Mouse (Mus musculus): ENCODE measurements around the gene Mfsd2a.

Mfsd2a gene

GRCm38 (mm10) chr4:122976885-122977284 is 15.9 kb upstream of the Mfsd2a start:
- DNase-seq = no peak

DNA sequence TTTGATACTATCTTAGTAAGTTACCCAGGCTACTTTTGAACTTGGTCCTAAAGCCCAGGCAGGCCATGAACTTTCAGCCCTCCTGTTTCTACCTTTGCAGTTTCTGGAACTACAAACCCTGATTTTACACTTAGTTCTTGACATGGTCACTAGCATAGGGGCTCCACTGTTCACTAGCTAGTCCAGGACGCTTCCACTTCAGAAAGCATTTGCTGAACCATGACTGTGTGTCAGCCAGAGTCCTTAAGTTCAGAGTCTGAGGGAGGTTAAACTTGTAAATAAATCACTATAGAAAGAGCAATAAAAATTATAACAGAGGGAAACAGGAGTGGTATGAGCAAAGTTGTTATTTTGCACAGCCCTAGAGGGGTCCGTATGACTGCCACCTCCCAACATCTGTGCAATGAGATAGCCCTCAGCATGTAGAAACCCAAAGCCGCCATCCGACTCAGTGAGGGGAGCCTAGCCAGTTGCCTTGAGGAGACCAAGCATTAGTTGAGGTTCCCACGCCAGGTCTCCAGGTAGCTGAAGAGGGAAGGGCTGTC is 14.1 kb upstream of the Mfsd2a start:
- no peak for DNase-seq

DNA sequence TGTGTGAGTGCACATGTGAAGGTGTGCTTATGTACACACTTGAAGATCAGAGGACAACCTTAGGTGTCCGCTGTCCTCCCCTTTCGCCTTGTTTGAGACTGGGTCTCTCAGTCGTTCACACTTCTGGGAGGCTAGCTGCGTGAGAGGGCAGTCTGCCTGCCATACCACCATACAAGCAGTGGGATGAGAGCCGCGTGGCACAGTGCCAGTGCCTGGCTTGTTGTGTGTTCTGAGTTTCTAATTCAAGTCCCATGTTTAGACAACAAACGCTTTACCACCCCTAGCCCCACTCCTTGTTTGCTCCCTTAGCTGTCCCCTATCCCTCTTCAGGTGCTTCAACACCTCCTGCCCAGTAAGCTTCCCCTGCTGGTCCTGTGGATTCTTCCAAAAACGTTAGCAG is 11.1 kb upstream of the Mfsd2a start:
- DNase-seq = no peak

GRCm38 (mm10) chr4:122971646-122972045 is 10.7 kb upstream of the Mfsd2a start:
- DNase-seq = no peak

- no peak for DNase-seq
These were observed 10.2 kb upstream of the Mfsd2a start for GRCm38 (mm10) chr4:122971191-122971590.

DNA sequence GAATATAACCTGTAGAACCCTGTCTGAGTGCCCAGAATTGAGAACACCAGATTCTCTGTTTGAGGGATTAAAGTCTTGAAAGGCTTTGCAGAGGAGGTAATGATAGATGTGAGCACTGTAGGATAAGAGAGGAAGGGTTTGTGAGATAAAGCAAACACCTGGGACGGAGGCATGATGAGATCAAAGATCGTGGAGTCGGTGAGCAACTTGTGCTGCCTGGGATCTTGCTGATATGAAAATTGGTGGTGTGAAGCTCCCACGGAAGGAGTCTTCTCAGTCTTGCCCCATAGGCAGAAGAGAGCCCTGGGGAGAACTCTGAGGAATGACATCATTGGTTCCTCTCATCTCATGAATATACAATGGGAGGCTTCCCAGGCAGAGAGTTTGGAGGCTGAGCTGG is 7.1 kb upstream of the Mfsd2a start:
- DNase-seq = no peak

GRCm38 (mm10) chr4:122962751-122963150 is 1.8 kb upstream of the Mfsd2a start:
- no peak for DNase-seq

GRCm38 (mm10) chr4:122961589-122961988 is 601 bp upstream of the Mfsd2a start:
- DNase-seq = no peak

DNA sequence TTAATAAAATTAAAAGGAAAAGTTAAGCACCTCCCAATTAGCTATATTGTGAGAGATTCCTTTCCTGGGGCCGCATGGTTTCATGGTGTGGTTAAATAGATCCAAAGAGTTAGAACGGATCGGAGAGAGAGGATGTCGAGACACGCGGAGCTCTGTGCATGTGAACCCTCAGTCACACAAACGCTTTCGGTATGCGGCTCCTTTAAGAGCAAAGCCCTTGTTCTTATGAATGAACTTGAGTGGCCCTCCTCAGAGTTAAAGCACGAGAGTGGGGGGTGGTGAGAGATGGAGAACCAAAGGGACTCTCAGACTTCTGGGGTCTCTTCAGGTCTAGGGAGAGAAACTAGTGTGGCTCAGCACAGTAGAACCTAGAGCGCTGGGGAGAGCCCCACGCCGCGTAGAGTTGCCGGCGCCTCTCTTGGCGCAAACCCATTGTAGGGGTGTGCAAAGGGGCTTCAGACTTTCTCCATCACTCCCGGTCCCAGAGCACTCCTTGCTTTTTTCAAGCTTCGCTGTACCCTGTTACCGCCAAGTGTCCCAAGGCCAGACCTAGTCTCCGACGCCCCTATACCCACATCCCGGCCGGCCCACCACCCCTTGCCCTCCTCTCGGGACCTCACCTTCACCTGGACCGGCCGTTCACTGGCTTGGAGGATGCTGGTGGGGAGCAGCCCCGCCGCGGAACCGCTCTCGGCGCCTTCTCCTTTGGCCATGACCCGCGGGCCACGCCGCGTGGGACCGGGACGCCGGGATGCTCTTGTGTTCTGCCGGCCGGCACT is 478 bp downstream of the Mfsd2a start:
- no peak for DNase-seq

DNA sequence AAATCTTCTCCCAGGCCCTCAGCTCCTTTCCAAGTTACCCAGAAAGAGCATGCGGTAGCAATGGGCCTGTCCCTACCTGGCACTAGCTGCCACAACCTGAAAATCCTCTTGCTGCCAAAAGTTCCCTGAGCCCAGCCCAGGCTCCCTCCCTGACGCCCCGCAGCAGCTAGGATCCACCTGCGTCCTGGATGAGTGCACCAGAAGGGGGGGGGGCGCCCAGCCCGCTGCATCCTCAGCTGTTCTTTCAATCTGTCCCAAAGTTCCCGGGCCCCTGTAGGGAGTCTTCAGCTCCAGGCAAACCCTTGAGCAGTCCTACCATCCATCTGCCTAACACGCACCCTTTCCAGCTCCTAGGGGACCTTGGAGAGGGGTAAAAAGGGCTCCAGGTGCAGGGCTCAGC is 1.2 kb downstream of the Mfsd2a start:
- DNase-seq = no peak

- peak; percentile 31 for DNase-seq
These were observed 2.4 kb downstream of the Mfsd2a start for GRCm38 (mm10) chr4:122958491-122959031.

DNA sequence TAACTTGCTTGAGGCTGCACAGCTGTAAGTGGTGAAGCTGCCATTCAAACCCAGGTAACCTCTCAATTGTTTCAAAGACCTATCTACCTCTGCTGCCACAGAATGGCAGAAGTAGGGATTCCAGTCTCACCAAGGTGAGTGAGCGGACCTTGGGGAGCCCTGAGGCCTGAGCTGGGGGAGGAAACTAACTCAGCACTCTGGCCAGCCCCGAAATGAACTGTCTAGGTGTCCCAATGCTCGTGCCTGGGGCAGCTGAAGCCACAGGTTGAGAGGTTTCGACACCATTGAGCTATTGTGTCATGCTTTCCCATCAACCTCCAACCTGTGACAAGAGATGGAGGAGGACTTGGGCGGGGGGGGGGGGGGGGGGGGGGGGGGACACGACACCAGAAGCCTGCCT is 4.7 kb downstream of the Mfsd2a start:
- DNase-seq = no peak

DNA sequence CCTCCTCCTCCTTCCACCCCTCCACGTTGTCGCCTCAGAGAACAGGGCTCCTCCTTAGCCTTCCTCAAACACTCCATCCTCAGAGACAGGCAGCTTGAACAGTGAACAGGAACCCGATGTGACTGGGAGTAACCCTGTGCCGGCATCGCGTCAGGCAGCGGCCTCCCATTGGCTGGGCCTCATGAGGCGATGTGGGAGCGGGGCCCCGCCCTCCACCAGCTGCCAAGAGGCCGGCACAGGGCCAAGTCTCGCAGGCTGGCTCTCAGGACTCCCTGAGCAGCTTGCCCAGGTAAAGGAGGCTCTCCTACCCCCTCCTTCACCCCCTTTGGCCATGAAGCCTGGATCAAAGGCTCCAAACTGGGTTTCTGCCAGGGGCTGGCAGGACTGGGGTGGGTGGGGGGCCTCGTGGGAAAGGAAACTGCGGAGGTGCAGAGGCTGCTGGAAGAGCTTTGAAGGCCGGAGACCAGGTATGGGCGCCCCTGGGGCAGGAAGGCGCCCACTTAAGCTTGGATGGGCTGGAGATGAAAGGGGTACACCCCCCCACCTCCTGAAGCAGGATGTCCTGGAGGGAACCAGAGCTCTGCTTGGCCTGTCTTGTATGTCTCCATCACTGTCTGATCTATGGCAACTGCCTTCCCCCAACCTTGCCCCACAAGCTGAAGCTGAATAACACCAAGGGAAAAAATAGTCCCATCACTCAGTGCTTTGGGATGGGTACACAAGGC is 5.4 kb downstream of the Mfsd2a start:
- peak; percentile 87 for DNase-seq

DNA sequence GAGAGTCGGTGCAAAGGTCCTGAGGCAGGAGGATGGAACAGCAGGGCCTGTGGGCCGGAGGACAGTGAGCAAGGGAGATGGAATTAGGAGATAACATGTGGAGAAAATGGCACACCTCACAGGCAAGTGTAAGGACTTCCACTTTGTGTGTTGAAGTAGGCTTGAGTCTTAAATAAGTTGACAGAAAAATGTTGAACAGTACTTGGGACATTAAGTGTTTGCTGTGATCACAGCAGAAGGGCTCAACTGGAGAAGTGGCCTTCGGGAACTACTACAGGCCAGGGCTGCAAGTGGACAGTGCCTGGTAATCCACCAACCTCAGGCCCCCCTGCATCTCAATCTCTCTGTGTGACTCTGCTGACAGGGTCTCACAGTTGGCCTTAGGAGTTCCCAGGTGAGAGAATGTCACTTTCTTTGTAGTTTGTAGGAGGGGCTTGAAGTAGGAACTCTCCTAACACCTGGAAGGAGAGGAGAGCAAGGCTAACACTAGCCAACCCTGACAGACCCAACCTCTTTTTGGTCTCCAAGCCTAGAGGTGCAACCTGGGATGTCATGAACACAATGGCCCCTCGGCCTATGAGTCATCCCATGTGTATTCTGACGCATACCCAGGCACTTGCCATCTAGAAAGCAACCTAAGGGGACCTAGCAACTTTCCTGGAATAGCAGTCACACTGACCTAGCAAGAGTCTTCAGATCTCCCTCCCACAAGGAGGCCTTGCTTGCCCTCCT is 6.1 kb downstream of the Mfsd2a start:
- no peak for DNase-seq

DNA sequence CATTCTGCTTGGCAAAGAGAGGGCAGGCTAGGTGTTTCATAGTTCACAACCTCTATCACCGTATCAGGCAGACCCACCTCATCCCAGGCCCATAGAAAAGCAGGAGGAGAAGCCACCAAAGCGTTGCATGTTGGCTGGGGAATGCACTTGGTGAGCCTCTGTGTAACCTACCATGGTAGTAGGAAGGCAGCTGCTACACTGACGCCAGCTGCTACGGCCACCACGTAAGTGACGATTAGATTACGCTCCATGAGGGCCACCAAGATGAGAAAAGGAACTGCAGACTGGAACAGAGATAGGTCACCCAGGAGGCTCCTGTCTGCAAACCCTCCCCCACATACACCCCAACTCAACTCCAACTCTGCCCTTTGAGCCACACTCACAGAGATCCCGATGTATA is 11.9 kb downstream of the Mfsd2a start:
- no peak for DNase-seq

DNA sequence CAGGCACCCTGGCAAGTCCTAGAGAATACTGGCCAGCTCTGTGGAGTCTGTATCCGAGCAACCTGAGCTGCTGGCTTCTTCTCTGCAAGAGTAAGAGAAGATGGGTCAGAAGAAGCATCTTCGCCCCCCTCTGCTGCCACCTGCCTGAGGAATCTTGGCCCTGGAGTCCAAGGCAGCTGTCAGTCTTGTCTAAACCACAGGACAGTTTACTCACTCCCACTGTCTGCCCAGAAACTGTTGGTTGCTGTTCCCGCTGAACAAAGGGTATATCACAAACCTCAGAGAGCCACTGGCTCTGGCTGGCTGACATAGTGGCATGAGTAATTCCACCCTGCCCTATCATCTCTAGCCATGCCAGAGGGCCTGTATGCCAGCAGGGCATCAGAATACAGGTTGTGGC is 13.8 kb downstream of the Mfsd2a start:
- no peak for DNase-seq

GRCm38 (mm10) chr4:122944408-122944807 is 16.6 kb downstream of the Mfsd2a start:
- DNase-seq = no peak

GRCm38 (mm10) chr4:122939048-122939796 is 21.8 kb downstream of the Mfsd2a start:
- DNase-seq = no peak

- no peak for DNase-seq
These were observed 23.5 kb downstream of the Mfsd2a start for GRCm38 (mm10) chr4:122937489-122937888.

DNA sequence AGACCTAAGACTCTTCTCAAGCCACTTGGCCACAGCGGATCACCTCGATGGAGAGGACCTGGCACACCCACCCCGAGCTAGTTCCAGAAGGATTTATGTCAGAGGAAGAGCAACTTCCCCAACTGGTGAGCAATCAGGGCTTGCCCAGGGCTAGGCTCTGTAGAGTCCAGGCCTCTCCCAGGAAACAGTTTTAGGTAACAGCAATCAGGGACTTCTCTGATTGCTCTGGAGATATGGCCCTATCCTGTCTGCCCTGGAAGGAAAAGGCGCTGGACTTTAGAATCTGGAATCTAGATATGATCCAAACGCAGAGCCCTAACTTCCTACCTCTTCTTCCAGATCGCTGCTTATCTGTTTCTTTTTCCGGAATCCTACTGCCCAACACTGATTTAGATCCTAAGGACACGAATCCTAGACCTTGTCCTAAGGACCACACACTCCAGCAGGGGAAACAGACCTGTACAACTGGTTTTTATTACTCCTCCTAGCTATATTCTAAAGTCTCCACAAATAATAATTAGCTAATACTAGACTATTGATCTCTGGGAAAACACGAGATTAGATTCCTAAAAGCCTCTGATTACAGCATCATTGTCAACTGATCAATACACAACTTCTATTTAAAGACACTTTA is 25.4 kb downstream of the Mfsd2a start:
- DNase-seq = no peak

DNA sequence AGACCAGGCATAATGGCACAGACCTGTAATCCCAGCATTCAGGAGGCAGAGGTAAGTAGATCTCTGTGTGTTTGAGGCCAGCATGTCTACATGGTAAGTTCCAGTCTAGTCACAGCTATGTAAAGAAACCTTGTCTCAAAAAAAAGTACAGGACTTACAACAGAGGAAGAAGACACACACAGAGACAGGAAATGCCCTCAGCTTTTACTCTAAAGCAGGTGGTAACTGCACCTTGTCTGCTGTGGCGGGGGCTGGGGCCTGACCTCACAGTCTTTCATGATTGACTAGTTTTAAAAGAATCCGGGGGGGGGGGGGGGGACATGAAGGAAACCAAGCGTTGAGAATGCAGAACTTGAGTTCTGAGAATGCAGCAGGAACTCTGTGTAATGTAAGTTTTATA is 27.1 kb downstream of the Mfsd2a start:
- no peak for DNase-seq

GRCm38 (mm10) chr4:122933051-122933591 is 27.9 kb downstream of the Mfsd2a start:
- DNase-seq = no peak

Data from right cerebral cortex, postnatal 14 days (tissue).